Mouse (Mus musculus): ENCODE measurements at regions not wholly inside any gene's neighbourhood (a gene's known extent, or its start where the extent isn't known, plus 50 kb on each side); places are given as distances from the start of the nearest gene placed in this dataset.

DNA sequence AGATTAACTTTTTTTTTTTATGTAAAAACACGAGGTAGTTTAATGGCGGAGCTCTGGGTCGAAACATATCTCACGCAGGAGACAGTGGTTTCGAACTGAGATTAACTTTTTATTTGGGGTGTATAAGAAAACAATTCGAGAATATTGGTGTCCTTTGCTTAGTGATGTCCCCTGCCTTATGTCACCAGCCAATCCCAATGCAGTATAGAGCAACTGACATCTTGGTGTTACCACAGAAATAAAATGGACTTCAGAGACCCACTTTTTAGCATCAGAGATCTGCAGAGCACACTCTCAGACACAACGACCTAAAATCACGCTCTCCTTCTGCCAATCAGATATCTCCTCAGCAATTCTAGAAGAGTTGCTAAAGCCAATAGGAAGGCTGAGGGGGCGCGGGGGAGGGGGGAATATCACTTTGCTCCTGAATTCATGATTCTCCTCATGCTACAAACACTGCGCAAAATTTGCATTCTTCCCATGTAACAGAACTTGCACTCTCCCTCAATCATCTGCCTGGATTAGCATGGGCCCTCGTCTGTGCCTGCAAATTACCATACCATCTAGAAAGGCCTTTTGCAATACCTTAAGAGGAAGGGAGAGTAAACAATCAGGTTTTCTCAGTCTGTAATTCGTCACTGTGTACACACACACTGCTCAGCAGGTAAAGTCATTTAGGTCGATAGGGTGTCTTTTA, 128.7 kb upstream of the Sox2 start:
- WGBS: 70% methylated on average over 14 of the region's 14 CpGs
- Histone ChIP-seq H3K36me3 (no peaks in the 10 kb centered on the region), H3K27ac (replicated peaks) (no peak overlapping the region), H3K27me3 (replicated peaks) (no peaks in the 10 kb centered on the region), H3K9ac (replicated peaks) (no peak overlapping the region), H3K9me3 (replicated peaks) (no peaks in the 10 kb centered on the region; the same call in 1 of the 2 replicates), H3K4me1 (no peaks in the 10 kb centered on the region), H3K4me3 (replicated peaks) (no peak overlapping the region), H3K4me2 (no peak overlapping the region)
- ATAC-seq (ENCODE audit: low FRiP score): no peak

- no peak overlapping the region for H3K27ac ChIP-seq (replicated peaks)
- no peaks in the 10 kb centered on the region for H3K9me3 ChIP-seq (replicated peaks)
- no peak overlapping the region for H3K4me2 ChIP-seq
- H3K9ac ChIP-seq (replicated peaks): no peak overlapping the region
- no peak for ATAC-seq (ENCODE audit: low FRiP score)
- 84% methylated on average over 13 of the region's 13 CpGs for WGBS
- no peaks in the 10 kb centered on the region for H3K36me3 ChIP-seq
- H3K27me3 ChIP-seq (replicated peaks): 0 out of 2 replicates have a peak, but pooled peaks cover 2% of the 10 kb centered on the region
- H3K4me1 ChIP-seq: no peaks in the 10 kb centered on the region
- H3K4me3 ChIP-seq (replicated peaks): no peak overlapping the region
Observed at GRCm38 (mm10) chr3:34512503-34513145, 137.6 kb upstream of the Sox2 start.

DNA sequence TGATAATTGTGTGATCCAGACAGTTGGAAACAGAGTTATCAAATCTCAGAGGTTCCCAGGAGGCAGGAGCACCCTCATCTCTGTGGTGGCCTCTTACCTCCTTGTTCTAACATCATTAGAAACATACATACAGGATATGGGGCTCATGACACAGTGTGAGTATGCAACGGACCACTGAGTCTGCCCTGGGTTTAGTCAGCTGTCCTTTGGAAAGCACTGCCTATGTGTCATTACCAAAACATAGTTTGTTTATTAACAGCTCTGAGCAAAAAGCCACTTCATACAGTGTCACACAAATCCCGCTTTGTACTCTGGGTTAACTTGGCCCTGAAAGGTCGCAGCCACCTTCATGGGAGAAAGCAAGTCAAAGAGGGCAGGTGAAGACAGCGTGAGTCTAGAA, 139.5 kb upstream of the Sox2 start:
- 88% methylated on average over 4 of the region's 4 CpGs for WGBS
- Histone ChIP-seq H3K4me3 (replicated peaks) (no peak overlapping the region), H3K36me3 (no peaks in the 10 kb centered on the region), H3K9ac (replicated peaks) (no peak overlapping the region), H3K27ac (replicated peaks) (no peak overlapping the region), H3K27me3 (replicated peaks) (0 out of 2 replicates have a peak, but pooled peaks cover 2% of the 10 kb centered on the region), H3K4me1 (no peaks in the 10 kb centered on the region), H3K9me3 (replicated peaks) (no peaks in the 10 kb centered on the region), H3K4me2 (no peak overlapping the region)
- no peak for ATAC-seq (ENCODE audit: low FRiP score)

GRCm38 (mm10) chr3:34509160-34509559, 141.0 kb upstream of the Sox2 start:
- no peaks in the 10 kb centered on the region for H3K9me3 ChIP-seq (replicated peaks)
- H3K4me2 ChIP-seq: no peak overlapping the region
- peaks cover 10% of the 10 kb centered on the region for H3K4me1 ChIP-seq
- 0 out of 2 replicates have a peak, but pooled peaks cover 2% of the 10 kb centered on the region for H3K27me3 ChIP-seq (replicated peaks)
- no peak overlapping the region for H3K4me3 ChIP-seq (replicated peaks)
- H3K36me3 ChIP-seq: no peaks in the 10 kb centered on the region
- no peak overlapping the region for H3K27ac ChIP-seq (replicated peaks)
- no peak for ATAC-seq (ENCODE audit: low FRiP score)
- H3K9ac ChIP-seq (replicated peaks): no peak overlapping the region
- WGBS: 37% methylated on average over 5 of the region's 5 CpGs

DNA sequence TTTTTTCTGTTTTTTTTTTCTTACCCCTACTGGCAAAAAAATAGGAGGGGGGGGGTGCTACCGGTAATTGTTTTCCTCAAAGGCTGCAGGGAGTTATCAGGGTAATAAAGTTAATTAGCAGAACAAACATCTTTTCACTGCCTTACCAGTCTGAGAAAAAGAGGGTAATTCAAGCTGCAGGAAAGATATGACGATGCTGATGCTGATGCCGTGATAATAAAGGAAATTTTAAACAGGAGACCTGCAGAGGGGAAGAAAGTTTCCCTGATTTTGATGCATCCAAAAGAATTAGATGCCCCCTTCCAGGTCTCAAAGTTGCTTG, 145.7 kb upstream of the Sox2 start:
- ATAC-seq (ENCODE audit: low FRiP score): no peak; the same call in 1 of the 2 replicates
- Histone ChIP-seq H3K9me3 (replicated peaks) (no peaks in the 10 kb centered on the region), H3K4me3 (replicated peaks) (no peak overlapping the region), H3K27me3 (replicated peaks) (0 out of 2 replicates have a peak, but pooled peaks cover 2% of the 10 kb centered on the region), H3K4me1 (peaks cover 16% of the 10 kb centered on the region), H3K4me2 (0 out of 2 replicates have a peak overlapping the region, but pooled peaks have one; percentile 15), H3K27ac (replicated peaks) (no peak overlapping the region), H3K36me3 (no peaks in the 10 kb centered on the region), H3K9ac (replicated peaks) (no peak overlapping the region)
- WGBS: 6% methylated on average over 3 of the region's 3 CpGs

- Histone ChIP-seq H3K9ac (replicated peaks) (no peak overlapping the region), H3K27me3 (replicated peaks) (0 out of 2 replicates have a peak, but pooled peaks cover 2% of the 10 kb centered on the region), H3K4me3 (replicated peaks) (no peak overlapping the region), H3K27ac (replicated peaks) (no peak overlapping the region), H3K4me2 (0 out of 2 replicates have a peak overlapping the region, but pooled peaks have one; percentile 15), H3K9me3 (replicated peaks) (no peaks in the 10 kb centered on the region), H3K36me3 (no peaks in the 10 kb centered on the region), H3K4me1 (peaks cover 16% of the 10 kb centered on the region)
- 30% methylated on average over 13 of the region's 13 CpGs for WGBS
- no peak; the same call in 1 of the 2 replicates for ATAC-seq (ENCODE audit: low FRiP score)
Observed at GRCm38 (mm10) chr3:34503874-34504572, 146.2 kb upstream of the Sox2 start.

- Histone ChIP-seq H3K36me3 (no peaks in the 10 kb centered on the region), H3K4me2 (no peak overlapping the region), H3K4me3 (replicated peaks) (no peak overlapping the region), H3K27me3 (replicated peaks) (no peaks in the 10 kb centered on the region), H3K9me3 (replicated peaks) (no peaks in the 10 kb centered on the region), H3K27ac (replicated peaks) (no peak overlapping the region), H3K4me1 (no peaks in the 10 kb centered on the region), H3K9ac (replicated peaks) (no peak overlapping the region)
- 86% methylated on average over 8 of the region's 8 CpGs for WGBS
- ATAC-seq (ENCODE audit: low FRiP score): no peak
Observed at GRCm38 (mm10) chr3:34496839-34497238, 153.4 kb upstream of the Sox2 start.

- ATAC-seq (ENCODE audit: low FRiP score): no peak
- WGBS: 74% methylated on average over 3 of the region's 3 CpGs
- no peak overlapping the region for H3K4me2 ChIP-seq
- H3K9me3 ChIP-seq (replicated peaks): no peaks in the 10 kb centered on the region
- H3K4me1 ChIP-seq: no peaks in the 10 kb centered on the region
- no peaks in the 10 kb centered on the region for H3K27me3 ChIP-seq (replicated peaks)
- no peak overlapping the region for H3K9ac ChIP-seq (replicated peaks)
- H3K27ac ChIP-seq (replicated peaks): no peak overlapping the region
- H3K4me3 ChIP-seq (replicated peaks): no peak overlapping the region
- H3K36me3 ChIP-seq: no peaks in the 10 kb centered on the region
Observed at GRCm38 (mm10) chr3:34495615-34496014, 154.6 kb upstream of the Sox2 start.

GRCm38 (mm10) chr3:34493921-34494320, 156.3 kb upstream of the Sox2 start:
- Histone ChIP-seq H3K36me3 (no peaks in the 10 kb centered on the region), H3K9ac (replicated peaks) (no peak overlapping the region), H3K4me2 (no peak overlapping the region), H3K9me3 (replicated peaks) (no peaks in the 10 kb centered on the region), H3K27ac (replicated peaks) (no peak overlapping the region), H3K4me1 (no peaks in the 10 kb centered on the region), H3K27me3 (replicated peaks) (no peaks in the 10 kb centered on the region), H3K4me3 (replicated peaks) (no peak overlapping the region)
- ATAC-seq (ENCODE audit: low FRiP score): no peak

GRCm38 (mm10) chr3:34489008-34489407, 161.2 kb upstream of the Sox2 start:
- H3K4me2 ChIP-seq: no peak overlapping the region
- H3K36me3 ChIP-seq: no peaks in the 10 kb centered on the region
- no peaks in the 10 kb centered on the region for H3K27me3 ChIP-seq (replicated peaks)
- H3K27ac ChIP-seq (replicated peaks): no peak overlapping the region
- H3K4me3 ChIP-seq (replicated peaks): no peak overlapping the region
- no peak overlapping the region for H3K9ac ChIP-seq (replicated peaks)
- H3K4me1 ChIP-seq: peaks cover 6% of the 10 kb centered on the region
- H3K9me3 ChIP-seq (replicated peaks): no peaks in the 10 kb centered on the region
- WGBS: 92% methylated on average over 2 of the region's 2 CpGs
- ATAC-seq (ENCODE audit: low FRiP score): no peak

GRCm38 (mm10) chr3:34486441-34487050, 163.7 kb upstream of the Sox2 start:
- Histone ChIP-seq H3K27ac (replicated peaks) (no peak overlapping the region), H3K9me3 (replicated peaks) (no peaks in the 10 kb centered on the region), H3K4me2 (no peak overlapping the region), H3K9ac (replicated peaks) (no peak overlapping the region), H3K27me3 (replicated peaks) (no peaks in the 10 kb centered on the region), H3K4me3 (replicated peaks) (no peak overlapping the region), H3K36me3 (no peaks in the 10 kb centered on the region), H3K4me1 (peaks cover 12% of the 10 kb centered on the region)
- 8% methylated on average over 9 of the region's 9 CpGs for WGBS
- no peak for ATAC-seq (ENCODE audit: low FRiP score)

Measured in neural tube, embryonic 15.5 days (tissue).